Mouse (Mus musculus) cortical plate, adult 2 months (tissue): ENCODE measurements around the gene Gm10135.
"Not testable (repeated sequence)": the region's sequence is repeated elsewhere in the genome, so short reads cannot be mapped to it uniquely, and the experiment has no call there.

Experiments
- CTCF ChIP-seq: fragments of 200-500 bp; IDR thresholded peaks from 2 replicates; pipeline ENCODE4 v1.5.1; 2011; ENCODE audit warnings: mild to moderate bottlenecking, control low read depth, low read length; ENCODE audit not compliant: insufficient read depth; ENCODE audit errors: extremely low read depth
- POLR2A ChIP-seq: fragments of 200-500 bp; IDR thresholded peaks from 2 replicates; pipeline ENCODE4 v1.6.1; 2011; ENCODE audit warnings: mild to moderate bottlenecking, low read length, control low read depth; ENCODE audit not compliant: insufficient read depth; ENCODE audit errors: extremely low read depth

GRCm38 (mm10) chr5:72998546-72998945, 24.0 kb upstream of the Gm10135 start:
- TF ChIP-seq CTCF, POLR2A: not testable (repeated sequence)
